Mouse (Mus musculus) embryo, embryonic 11.5 days (tissue): Measurements from ENCODE around the gene Hip1.
"Not testable (repeated sequence)": the region's sequence is repeated elsewhere in the genome, so short reads cannot be mapped to it uniquely, and the experiment has no call there.

Source experiments
- DNase-seq: peaks from one replicate; pipeline ENCODE4 v3.0.0-alpha.2; 2012; ENCODE audit warnings: low read depth, low spot score

The Hip1 gene

GRCm38 (mm10) chr5:135492126-135492525, 52.8 kb downstream of the Hip1 start:
- no peak for DNase-seq

- peak; percentile 17 for DNase-seq
Observed at GRCm38 (mm10) chr5:135489695-135490294, 55.1 kb downstream of the Hip1 start.

GRCm38 (mm10) chr5:135488881-135489694, 55.8 kb downstream of the Hip1 start:
- peak; percentile 67 for DNase-seq

GRCm38 (mm10) chr5:135488222-135488880, 56.6 kb downstream of the Hip1 start:
- no peak for DNase-seq

- no peak for DNase-seq
Observed at GRCm38 (mm10) chr5:135485289-135485688, 59.6 kb downstream of the Hip1 start.

- not testable (repeated sequence) for DNase-seq
Observed at GRCm38 (mm10) chr5:135483865-135484264, 61.1 kb downstream of the Hip1 start.

GRCm38 (mm10) chr5:135478877-135479600, 65.9 kb downstream of the Hip1 start:
- no peak for DNase-seq

GRCm38 (mm10) chr5:135476199-135476598, 68.7 kb downstream of the Hip1 start:
- DNase-seq, result no peak

GRCm38 (mm10) chr5:135472405-135472804, 72.5 kb downstream of the Hip1 start:
- no peak for DNase-seq

- no peak for DNase-seq
Observed at GRCm38 (mm10) chr5:135471747-135472146, 73.2 kb downstream of the Hip1 start.

GRCm38 (mm10) chr5:135468280-135468679, 76.6 kb downstream of the Hip1 start:
- no peak for DNase-seq

GRCm38 (mm10) chr5:135465833-135466291, 79.1 kb downstream of the Hip1 start:
- no peak for DNase-seq

GRCm38 (mm10) chr5:135463380-135463779, 81.5 kb downstream of the Hip1 start:
- DNase-seq, result no peak

- DNase-seq, result no peak
Observed at GRCm38 (mm10) chr5:135460833-135461173, 84.1 kb downstream of the Hip1 start.

- DNase-seq, result no peak
Observed at GRCm38 (mm10) chr5:135460152-135460832, 84.6 kb downstream of the Hip1 start.

GRCm38 (mm10) chr5:135459486-135459885, 85.4 kb downstream of the Hip1 start:
- no peak for DNase-seq

GRCm38 (mm10) chr5:135457961-135458360, 87.0 kb downstream of the Hip1 start:
- DNase-seq, result no peak

GRCm38 (mm10) chr5:135456515-135456914, 88.4 kb downstream of the Hip1 start:
- DNase-seq, result no peak

- no peak for DNase-seq
Observed at GRCm38 (mm10) chr5:135454256-135454655, 90.7 kb downstream of the Hip1 start.

- not testable (repeated sequence) for DNase-seq
Observed at GRCm38 (mm10) chr5:135451559-135451958, 93.4 kb downstream of the Hip1 start.

- no peak for DNase-seq
Observed at GRCm38 (mm10) chr5:135451100-135451499, 93.8 kb downstream of the Hip1 start.
